Mouse (Mus musculus) induced T-regulatory cell, adult 2 months (primary cell): Measurements from ENCODE around the gene Samd14.
"Not testable (repeated sequence)": the region's sequence is repeated elsewhere in the genome, so short reads cannot be mapped to it uniquely, and the experiment has no call there.

Experiments used
- DNase-seq: peaks from one replicate; pipeline ENCODE4 v3.0.0-alpha.2; 2012; ENCODE audit warnings: low read depth

Samd14 gene

DNA sequence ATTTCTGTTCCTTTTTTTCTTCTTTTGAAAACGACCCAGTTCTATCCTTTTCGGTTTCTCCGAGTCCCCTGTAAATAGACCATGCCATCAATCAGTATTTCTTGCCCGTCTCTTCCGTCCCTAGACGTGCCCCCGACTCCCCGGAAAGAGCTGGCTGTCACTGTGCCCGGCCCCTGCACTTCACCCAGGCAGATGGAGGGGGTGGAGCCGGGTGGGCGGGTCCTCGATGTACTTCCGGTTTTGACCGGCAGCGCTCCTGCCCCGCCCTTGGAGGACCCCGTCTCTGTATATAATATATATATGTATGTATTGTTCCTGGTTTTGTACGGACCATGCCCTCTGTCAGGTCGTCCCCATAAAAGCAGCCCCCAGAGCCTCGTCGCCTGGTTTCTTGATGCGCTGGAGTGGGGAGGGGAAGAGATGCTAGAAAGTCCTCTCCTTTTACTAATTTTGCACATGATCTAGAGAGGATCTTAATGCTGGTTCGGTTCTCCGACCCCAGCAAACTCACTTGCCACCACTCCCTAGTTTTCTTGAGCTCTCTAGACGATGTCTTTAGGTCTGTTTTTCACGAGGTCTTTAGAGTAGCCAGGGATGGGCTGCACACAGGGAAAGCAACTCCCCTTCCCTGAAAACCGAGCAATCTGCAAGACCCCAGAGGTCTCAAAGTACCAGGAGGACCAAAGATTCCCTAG, 3.0 kb upstream of the Samd14 start:
- peak; percentile 87 for DNase-seq

DNA sequence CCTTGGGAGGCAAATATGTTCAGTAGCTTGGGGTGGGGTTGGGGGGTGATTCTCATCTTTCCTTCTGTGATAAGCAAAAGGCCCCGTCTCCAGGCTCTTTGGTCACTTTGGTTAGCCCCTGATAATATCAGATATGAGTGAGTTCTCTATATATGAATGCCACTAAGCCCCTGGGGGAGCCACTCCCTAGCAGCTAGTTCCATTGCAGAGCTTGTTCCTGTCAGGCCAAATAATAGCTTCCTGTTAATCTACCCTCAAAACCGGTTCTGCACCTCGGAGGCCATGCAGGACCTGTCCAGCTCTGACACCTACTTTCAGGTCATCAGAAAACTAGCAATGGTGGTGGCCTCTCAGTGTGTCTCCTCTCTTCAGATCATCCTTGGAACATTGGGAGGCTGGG, 2.3 kb upstream of the Samd14 start:
- DNase-seq, result no peak

DNA sequence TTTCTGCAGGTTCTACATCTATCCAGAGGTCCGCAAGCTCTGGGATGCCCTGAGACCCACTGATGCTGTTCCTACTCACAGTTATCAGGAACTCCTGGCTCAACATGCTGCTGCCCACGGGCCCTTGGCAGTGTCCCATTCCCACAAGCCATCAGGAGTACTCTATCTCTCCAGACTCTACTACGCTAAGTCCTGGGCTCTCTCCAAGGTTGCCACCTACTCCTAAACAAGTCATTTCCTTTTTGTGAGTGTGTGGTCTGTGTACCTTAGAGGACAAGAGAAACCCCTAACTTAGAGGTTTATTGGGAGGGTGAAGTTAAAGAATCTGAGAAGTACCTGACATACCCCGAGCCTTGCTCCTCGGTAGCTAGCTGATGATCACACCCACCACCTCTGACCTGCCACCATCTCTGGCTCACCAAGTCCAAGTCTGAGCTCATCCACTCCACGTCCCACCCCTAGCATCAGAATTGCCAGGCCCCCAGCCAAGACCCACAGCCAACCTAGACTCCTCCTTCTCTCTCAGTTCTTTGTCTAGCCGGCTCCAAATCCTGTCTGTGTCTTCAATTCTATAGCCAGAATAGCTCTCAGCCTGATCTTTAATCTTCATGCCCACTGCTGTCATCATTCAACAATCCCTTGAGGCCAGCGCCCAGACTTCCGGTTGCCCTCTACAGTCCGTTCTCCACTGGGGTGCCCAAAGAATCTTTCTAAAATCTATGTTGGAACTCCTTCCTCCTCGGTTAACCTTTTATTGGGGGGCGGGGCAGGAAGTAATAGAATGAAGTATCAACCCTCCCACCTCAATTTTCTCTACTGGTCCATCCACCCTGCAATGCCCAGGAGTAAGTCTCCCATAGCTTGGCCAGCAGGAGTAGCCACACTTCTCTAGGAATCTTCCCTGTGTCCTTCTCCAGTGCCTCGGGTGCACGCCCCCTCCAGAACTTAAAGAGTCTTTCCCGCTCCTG, 734 bp upstream of the Samd14 start:
- peak; percentile 52 for DNase-seq

DNA sequence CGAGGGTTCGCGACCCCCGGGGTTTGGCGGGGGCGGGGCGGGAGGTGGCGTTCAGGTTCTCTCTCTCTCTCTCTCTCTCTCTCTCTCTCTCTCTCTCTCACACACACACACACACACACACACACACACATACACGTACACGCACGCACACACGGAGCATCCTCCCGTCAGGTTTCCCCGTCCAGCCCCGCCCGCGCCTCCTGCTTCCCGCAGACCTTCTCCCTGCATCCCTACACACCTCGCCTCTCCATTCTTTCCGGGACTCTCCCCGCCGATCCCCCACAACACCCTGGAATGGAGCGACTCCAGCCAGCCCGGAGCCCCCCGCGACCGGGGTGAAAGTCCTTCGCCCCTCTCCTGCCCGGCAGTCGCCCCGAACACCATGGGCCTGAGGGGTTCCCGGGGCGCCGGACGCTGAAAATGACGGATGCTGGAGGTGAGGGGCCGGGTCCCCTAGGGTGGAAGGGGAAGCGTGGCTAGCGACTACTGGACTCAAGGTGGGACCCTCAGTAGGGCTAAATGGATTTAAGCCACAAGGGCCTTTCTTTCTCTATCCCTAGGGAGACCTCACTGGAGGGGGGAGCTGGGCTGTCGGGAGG, 561 bp downstream of the Samd14 start:
- no peak for DNase-seq

DNA sequence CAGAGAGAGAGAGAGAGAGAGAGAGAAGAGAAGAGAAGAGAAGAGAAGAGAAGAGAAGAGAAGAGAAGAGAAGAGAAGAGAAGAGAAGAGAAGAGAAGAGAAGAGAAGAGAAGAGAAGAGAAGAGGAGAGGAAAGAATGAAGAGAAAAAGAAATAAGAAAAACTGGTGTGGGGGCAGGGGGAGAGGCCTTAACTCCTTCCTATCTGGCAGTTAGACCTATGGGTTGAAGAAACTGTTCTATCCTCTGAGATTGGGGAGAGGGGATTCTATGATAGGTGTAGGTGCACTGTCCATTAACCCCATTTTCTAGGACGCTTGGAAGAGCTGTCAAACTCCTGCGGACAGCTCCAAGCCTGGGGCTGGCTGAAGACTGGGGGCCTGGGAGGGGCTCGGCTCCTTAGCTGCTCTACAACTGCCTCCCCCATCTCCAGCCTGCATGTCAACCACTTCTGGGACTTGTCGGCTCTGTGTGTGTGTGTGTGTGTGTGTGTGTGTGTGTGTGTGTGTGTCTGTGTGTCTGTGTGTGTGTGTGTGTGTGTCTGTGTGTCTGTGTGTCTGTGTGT, 1.2 kb downstream of the Samd14 start:
- not testable (repeated sequence) for DNase-seq

DNA sequence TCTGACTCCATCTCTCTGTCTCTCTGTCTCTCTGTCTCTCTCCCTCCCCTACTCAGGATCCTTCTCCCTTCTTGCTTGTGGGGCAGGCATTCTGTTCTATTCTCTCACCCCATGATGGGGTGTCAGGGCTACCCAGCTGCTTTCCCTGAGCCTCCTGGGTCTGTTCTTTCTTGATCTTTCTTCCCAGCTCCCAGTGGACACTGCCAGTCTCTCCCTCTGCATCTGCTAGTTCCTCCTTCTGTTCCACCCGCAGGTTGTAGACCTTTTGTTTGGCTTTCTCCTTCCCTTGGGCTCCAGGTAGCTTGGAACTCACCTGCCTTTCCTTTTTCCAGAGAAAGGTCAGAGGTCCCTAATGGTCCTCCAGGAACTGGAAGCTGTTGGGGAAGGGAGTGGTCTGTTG, 1.7 kb downstream of the Samd14 start:
- DNase-seq, result no peak

DNA sequence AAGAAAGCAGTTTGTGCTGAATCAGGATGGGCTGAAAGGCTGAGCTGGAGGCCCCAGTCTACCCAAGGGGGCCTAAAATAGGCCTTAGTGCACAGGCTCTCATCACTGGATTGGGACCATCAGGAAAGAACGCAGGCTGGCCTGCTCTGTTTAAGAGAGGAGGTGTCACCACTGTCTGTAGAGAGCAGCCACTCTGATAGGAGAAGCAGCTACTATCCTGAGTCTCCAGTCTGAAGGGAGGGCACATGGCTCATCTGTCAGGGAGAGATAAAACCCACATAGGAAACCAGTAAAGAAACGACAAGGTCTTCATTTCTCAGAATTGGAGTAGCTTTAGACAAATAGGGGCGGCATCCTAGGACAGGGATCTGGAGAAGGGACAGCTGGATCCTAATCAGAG, 2.4 kb downstream of the Samd14 start:
- no peak for DNase-seq

DNA sequence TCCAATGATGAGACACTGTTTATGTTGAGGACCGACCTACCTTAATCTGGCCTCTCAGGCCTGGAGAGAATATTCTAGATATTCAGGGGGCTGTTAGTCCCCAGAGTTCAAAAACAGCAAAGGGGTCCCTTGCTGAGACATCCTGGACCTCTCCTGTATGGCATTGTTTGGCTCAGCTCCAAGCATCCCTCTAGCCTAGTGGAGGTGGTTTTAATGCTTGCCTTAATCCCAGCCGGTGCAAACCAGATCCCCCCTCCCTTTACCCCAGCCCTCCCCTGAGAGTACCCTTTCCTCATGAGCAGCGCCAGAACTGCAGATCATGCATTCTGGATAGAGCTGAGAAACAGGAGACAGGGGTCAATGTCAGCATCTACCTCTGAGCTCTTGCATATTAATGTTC, 2.8 kb downstream of the Samd14 start:
- no peak for DNase-seq

DNA sequence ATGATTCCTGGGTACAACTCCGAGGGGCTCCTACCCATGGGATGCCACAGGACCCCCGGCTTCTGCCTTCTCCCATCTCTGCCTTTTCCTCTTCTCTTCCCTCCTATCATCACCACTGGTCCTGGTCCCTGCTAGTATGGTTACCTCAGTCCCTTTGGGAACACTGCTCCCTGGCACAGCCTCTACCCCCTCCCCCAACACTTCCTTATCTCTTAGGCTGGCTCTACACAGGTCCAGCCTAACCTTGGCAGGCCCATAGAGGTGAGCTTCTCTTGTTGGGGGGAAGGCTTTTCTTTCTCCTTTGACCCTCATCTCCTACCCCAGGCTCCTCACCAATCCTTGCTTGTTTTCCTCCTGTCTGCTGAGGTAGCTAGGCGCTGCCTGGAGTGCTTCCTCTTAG, 5.8 kb downstream of the Samd14 start:
- DNase-seq, result no peak

DNA sequence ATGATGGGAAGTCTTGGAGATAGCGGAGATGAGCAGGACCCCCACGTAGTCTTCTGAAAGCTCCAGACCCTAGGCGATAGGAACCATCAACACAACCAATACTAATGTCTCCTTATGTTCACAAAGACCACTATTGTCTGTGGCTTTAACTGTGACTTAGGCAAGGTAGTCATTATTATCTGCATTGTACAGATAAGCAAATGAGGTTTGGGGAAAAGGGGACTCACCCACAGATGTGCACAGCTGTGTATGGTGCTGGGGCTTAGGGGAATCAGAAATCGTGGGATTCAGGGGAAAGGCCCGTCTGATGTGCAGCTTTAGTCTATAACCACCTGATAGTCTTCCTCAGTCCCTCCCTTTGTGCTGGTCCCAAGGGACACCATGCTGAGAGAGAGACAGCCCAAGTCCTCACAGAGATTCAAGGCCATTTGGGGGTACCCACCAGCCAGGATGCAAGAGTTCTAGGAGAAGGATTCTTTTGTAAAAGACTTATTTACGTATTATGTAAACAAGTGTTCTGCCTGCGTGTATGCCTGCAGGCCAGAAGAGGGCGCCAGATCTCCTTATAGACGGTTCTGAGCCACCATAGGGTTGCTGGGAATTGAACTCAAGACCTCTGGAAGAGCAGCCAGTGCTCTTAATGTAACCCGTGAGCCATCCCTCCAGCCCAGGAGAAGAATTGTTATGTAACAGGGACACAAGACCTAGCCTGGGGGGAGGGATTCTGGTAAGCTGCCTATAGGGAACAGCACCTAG, 12.7 kb downstream of the Samd14 start:
- peak; percentile 49 for DNase-seq

DNA sequence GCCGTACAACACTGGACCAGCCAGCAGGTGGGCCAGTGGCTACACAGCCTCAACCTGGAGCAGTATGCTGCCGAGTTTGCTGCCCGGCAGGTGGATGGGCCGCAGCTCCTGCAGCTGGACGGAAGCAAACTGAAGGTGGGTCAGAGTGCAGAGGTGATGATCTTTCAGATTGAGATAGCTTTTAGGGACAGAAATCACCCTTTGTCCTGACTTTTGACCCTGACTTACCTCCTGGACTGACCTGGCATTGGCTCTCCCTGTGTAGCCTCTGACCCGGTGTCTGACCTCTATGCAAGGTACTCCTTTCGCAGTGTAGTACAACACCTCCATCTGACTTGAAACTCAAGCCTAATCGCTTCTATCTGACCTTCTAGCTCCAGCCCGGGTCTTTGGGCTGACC, 13.8 kb downstream of the Samd14 start:
- DNase-seq, result no peak

DNA sequence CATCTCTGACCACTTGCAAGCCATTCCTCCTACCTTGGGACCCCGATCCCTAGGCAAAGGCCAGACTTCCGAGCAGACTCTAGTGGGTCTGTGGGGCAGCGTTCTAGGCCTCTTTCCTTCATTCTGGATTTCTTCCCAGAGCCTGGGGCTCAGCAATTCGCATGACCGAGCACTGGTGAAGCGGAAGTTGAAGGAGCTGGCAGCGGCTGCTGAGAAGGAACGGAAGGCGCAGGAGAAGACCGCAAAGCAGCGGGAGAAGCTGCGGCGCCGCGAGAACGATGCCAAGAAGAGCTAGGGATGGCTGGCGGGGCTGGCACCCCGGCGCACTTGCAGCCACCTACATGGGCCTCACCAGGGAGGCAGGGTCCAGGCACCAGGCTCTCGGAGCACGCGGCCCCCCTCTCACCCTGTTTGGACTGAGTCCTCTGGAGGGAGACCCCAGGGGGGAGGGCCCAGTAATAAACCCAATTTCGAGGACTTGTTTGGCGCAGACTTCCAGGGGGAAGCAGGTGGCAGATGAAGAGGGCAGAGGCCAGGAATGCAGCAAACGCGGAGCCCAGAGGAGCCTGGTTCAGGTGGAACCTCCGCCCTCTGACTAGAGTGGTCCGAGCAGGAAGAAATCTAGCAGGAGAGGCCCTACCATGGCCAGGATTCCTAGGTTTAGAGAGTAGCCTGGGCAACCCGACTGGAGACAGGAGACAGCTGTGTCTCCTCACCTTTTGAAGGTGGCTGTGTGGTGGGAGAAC, 14.9 kb downstream of the Samd14 start:
- DNase-seq, result no peak

DNA sequence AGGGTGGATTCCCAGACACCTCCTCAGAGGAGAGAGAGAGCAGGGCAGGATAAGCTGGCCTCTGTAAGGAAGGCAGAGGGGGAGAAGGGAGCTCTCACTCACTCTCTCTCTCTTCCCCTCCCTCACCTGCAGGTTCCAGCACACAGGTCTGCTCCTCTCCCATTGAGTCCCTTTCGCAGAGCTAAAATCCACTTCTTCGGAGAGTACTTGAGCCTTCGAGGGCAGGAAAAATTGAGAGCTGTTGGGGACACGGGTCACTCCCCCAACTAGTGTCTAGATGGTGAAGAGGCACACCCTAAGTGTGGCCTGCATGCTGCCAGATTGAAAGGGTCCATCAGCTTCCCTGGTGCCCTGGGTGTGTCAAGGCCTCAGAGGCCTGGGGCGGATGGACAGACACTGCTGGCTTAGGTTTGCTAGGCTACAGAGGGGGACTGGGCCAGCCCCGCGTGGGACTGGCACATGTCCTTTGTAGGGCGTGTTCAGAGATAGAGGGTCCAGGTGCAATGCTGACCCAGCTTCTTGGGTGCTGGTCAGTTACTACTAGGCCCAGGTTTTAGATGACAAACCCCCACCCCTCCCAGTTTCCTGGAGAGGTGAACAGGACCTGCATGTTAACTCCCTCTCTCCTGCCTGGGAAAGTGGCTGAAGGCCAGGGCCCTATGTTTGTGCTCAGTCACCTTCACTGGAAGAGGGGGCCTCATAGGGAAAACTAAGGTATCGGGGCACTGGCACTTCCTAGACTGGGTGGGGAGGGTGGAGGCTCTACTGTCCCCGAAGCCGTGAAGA, 15.7 kb downstream of the Samd14 start:
- no peak for DNase-seq

DNA sequence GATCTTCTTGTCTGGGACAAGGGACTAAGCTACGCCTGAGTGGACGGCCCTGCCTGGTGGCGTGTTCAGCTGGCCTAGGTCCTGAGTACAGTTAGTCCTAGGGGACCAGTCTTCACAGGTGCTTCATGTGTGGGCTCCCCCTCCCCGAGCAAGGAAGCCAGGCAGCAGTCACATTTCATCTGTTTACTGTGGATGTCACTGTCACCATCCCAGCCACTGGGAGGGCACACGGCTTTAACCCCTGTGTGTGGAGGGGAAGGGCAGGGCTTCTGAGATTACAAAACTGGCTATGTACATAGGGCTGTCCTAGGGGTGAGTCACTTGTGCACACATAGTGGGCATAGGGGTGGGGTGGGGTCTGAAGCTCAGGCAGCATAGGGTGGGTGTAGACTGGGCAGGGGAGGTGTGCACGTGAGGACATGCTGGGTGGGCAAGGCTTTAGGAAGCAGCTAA, 16.4 kb downstream of the Samd14 start:
- no peak for DNase-seq

DNA sequence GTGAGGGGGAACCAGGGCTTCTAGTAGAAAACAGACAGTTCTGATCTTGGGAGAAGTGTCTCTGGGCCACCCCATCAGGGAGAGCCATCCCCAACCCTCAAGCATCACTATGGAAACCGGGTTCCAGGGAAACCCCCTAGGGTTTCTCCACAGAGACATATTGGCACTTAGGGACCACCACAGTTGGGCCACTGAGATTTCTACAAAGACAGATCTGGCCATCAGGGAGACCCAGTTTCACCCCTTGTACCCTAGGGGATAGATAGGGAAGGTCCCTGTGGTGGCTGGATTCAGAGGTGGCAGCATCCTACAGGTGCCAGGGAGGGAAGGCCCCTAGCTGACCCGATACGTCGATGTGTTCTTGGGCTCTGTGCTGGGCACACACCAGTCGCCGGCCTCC, 17.2 kb downstream of the Samd14 start:
- DNase-seq, result no peak

DNA sequence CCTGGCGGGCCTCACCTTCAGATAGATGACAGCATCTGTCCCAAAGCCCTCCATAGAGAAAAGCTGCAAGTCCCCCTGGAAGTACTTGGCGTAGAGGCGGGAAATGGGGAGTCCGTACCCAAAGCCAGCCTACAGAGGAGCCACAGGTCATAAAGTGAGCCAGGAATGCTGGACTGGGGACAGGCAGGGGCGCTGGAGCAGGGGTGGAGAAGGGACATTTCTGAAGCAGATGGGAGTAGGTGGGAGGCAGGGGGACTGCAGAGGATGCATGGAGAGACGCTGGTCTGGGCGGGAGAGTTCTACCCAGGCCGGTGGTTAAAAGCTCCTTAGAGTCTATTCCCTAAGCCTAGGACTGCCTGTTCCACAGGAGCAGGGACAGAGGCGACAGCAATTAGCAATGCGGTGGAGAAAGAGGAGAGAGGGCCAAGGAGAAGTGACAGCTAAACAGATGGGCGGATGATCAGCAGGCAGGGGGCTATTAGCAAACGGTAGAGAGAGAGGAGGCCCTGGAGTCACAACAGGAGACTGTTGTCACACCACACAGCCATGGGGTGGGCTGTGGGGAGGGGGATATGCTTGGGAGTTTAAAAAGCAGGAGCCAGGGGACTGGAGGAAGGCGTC, 18.3 kb downstream of the Samd14 start:
- no peak for DNase-seq

DNA sequence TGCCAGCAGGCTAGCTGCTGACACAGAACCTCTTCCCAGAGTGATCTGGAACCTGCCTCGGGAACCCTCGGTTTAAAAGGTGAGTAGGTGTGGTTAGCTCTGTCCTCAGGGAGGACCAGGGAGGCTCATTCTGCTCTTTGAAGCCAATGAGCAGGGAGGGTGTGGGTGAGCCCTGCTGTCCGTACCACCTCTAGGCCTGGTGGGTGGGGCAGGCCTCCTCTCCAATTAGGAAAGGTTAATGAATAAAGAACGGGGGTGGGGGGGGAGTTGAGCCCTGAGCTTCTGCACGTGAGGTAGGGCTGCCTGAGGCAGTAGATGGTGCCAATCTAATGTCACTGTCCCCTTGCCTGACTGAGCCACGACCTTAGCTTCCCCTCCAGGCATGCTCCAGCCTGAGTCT, 23.3 kb downstream of the Samd14 start:
- no peak for DNase-seq

DNA sequence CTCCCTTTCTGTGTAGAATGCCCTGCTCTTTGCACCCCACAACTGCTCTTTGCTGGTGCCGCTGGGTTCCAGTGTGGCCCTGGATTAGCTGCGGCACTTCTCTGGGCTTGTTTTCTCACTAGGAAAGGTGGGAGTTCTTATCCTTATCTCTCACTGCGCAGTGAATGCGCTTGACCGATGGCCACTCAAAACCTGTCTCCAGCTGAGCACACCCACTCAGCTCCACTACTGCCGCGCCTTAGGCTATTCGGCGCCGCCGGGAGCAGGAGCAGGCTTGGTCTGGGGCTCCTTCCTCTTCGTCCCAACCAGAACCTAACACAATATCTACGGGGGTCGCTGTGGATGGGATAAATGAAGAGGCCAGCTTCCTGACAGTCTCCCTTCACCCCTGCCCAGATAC, 23.9 kb downstream of the Samd14 start:
- DNase-seq, result no peak

DNA sequence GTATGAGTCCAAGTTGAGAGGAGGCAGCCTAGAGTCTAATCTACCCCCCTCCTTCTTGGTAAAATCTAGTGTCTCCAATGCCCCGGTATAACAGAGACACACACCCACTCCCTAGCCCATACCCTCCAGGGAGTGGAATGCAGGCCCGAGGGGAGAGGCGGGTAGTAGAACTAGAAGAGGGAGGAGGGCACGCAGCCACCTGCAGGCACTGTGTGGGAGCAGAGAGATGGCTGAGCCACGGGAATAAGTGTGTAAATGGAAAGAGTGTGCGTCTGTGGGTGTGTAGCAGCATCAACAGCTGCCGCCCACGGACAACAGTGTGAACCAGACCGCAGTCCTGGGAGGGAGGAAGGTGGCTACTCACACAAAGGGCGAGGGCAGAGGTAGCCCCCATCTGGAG, 25.2 kb downstream of the Samd14 start:
- no peak for DNase-seq

DNA sequence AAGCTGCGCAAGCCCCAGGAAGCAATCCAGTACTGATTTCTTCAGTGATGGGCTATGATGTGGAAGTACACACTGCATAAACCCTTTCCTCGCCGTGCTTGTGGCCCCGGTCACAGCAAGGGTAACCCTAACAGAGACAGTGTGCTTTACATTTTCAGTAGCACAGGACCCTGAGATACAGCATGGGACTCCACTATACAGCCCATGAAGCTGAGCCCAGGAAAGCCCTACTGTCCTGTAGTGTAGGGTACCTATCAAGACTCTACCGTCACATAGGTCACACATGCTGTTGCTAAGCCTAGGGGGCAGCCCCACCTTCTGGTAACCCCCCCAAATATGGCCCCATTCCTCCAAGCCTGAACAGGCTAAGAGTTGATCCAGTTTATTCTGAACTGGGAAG, 26.8 kb downstream of the Samd14 start:
- DNase-seq, result no peak
